Mouse (Mus musculus): Measurements from ENCODE around the gene Poc1a. TPM values are rescaled to one million over a fixed set of nuclear protein-coding genes. Genes with fewer than 3 reads are reported as not detected.

The Poc1a gene
- polyA plus RNA-seq, 1 experiment from 2014 or later = 32.0 TPM

- ATAC-seq (ENCODE audit: borderline replicate concordance, extremely low read depth, low FRiP score, low TSS enrichment) = no peak
- Histone ChIP-seq H3K4me1 (peaks cover 37% of the 10 kb centered on the region), H3K4me3 (peak overlapping the region; percentile 20; the same call in 1 of the 2 replicates), H3K27me3 (no peaks in the 10 kb centered on the region), H3K9ac (no peak overlapping the region), H3K27ac (peak overlapping the region; percentile 80), H3K4me2 (peak overlapping the region; percentile 99), H3K9me3 (no peaks in the 10 kb centered on the region), H3K36me3 (peaks cover 23% of the 10 kb centered on the region)
- 41% methylated on average over 6 of the region's 6 CpGs for WGBS
These were observed 90.5 kb downstream of the Poc1a start for GRCm38 (mm10) chr9:106371384-106371671.

GRCm38 (mm10) chr9:106371776-106372175, 90.9 kb downstream of the Poc1a start:
- H3K27ac ChIP-seq = peak overlapping the region; percentile 80
- H3K9me3 ChIP-seq = no peaks in the 10 kb centered on the region
- H3K27me3 ChIP-seq = no peaks in the 10 kb centered on the region
- H3K4me3 ChIP-seq = peak overlapping the region; percentile 20; the same call in 1 of the 2 replicates
- peaks cover 23% of the 10 kb centered on the region for H3K36me3 ChIP-seq
- ATAC-seq (ENCODE audit: borderline replicate concordance, extremely low read depth, low FRiP score, low TSS enrichment) = no peak
- no peak overlapping the region for H3K9ac ChIP-seq
- H3K4me1 ChIP-seq = peaks cover 33% of the 10 kb centered on the region
- 15% methylated on average over 6 of the region's 6 CpGs for WGBS
- H3K4me2 ChIP-seq = peak overlapping the region; percentile 99

GRCm38 (mm10) chr9:106372431-106373412, 91.9 kb downstream of the Poc1a start:
- Histone ChIP-seq H3K4me2 (peak overlapping the region; percentile 99), H3K9me3 (no peaks in the 10 kb centered on the region), H3K27ac (peak overlapping the region; percentile 80; the same call in 1 of the 2 replicates), H3K9ac (no peak overlapping the region), H3K4me1 (peaks cover 33% of the 10 kb centered on the region), H3K27me3 (no peaks in the 10 kb centered on the region), H3K36me3 (peaks cover 28% of the 10 kb centered on the region), H3K4me3 (no peak overlapping the region)
- no peak for ATAC-seq (ENCODE audit: borderline replicate concordance, extremely low read depth, low FRiP score, low TSS enrichment)
- WGBS = 84% methylated on average over 11 of the region's 11 CpGs

- ATAC-seq (ENCODE audit: borderline replicate concordance, extremely low read depth, low FRiP score, low TSS enrichment) = no peak
- 83% methylated on average over 7 of the region's 7 CpGs for WGBS
- H3K36me3 ChIP-seq = peaks cover 31% of the 10 kb centered on the region
These were observed 93.1 kb downstream of the Poc1a start for GRCm38 (mm10) chr9:106373973-106374372.

GRCm38 (mm10) chr9:106377247-106377646, 96.4 kb downstream of the Poc1a start:
- 0 out of 2 replicates have a peak overlapping the region, but pooled peaks have one; percentile 1 for H3K9ac ChIP-seq
- no peaks in the 10 kb centered on the region for H3K27me3 ChIP-seq
- WGBS = 85% methylated on average over 8 of the region's 8 CpGs
- no peak overlapping the region for H3K27ac ChIP-seq
- H3K4me3 ChIP-seq = no peak overlapping the region
- H3K4me2 ChIP-seq = no peak overlapping the region
- H3K4me1 ChIP-seq = peaks cover 21% of the 10 kb centered on the region
- ATAC-seq (ENCODE audit: borderline replicate concordance, extremely low read depth, low FRiP score, low TSS enrichment) = no peak
- H3K9me3 ChIP-seq = no peaks in the 10 kb centered on the region
- peaks cover 28% of the 10 kb centered on the region for H3K36me3 ChIP-seq

More at GRCm38 (mm10) chr9:106373973-106374372, 93.1 kb downstream of the Poc1a start:
- no peak overlapping the region for H3K9ac ChIP-seq
- no peak overlapping the region for H3K4me3 ChIP-seq
- no peaks in the 10 kb centered on the region for H3K9me3 ChIP-seq
- H3K27me3 ChIP-seq = no peaks in the 10 kb centered on the region
- H3K4me2 ChIP-seq = no peak overlapping the region
- no peak overlapping the region for H3K27ac ChIP-seq
- H3K4me1 ChIP-seq = peaks cover 36% of the 10 kb centered on the region

GRCm38 (mm10) chr9:106378045-106378444, 97.2 kb downstream of the Poc1a start:
- Histone ChIP-seq H3K9me3 (no peaks in the 10 kb centered on the region), H3K27ac (no peak overlapping the region), H3K9ac (no peak overlapping the region), H3K4me3 (no peak overlapping the region), H3K27me3 (no peaks in the 10 kb centered on the region), H3K4me2 (no peak overlapping the region), H3K36me3 (peaks cover 20% of the 10 kb centered on the region), H3K4me1 (peaks cover 16% of the 10 kb centered on the region)
- ATAC-seq (ENCODE audit: borderline replicate concordance, extremely low read depth, low FRiP score, low TSS enrichment) = no peak
- 63% methylated on average over 3 of the region's 3 CpGs for WGBS

GRCm38 (mm10) chr9:106378753-106379152, 97.9 kb downstream of the Poc1a start:
- Histone ChIP-seq H3K36me3 (peaks cover 13% of the 10 kb centered on the region), H3K4me1 (peaks cover 23% of the 10 kb centered on the region), H3K4me2 (no peak overlapping the region), H3K9me3 (no peaks in the 10 kb centered on the region), H3K27me3 (no peaks in the 10 kb centered on the region), H3K9ac (no peak overlapping the region), H3K27ac (no peak overlapping the region), H3K4me3 (no peak overlapping the region)
- 65% methylated on average over 9 of the region's 9 CpGs for WGBS
- no peak for ATAC-seq (ENCODE audit: borderline replicate concordance, extremely low read depth, low FRiP score, low TSS enrichment)

GRCm38 (mm10) chr9:106386181-106386864, 105.5 kb downstream of the Poc1a start:
- Histone ChIP-seq H3K4me3 (no peak overlapping the region), H3K9ac (no peak overlapping the region), H3K27ac (0 out of 2 replicates have a peak overlapping the region, but pooled peaks have one; percentile 15), H3K4me1 (peaks cover 37% of the 10 kb centered on the region), H3K27me3 (no peaks in the 10 kb centered on the region), H3K36me3 (no peaks in the 10 kb centered on the region), H3K9me3 (no peaks in the 10 kb centered on the region), H3K4me2 (no peak overlapping the region)
- 66% methylated on average over 12 of the region's 12 CpGs for WGBS
- no peak for ATAC-seq (ENCODE audit: borderline replicate concordance, extremely low read depth, low FRiP score, low TSS enrichment)

GRCm38 (mm10) chr9:106392828-106393527, 112.1 kb downstream of the Poc1a start:
- no peak for ATAC-seq (ENCODE audit: borderline replicate concordance, extremely low read depth, low FRiP score, low TSS enrichment)
- Histone ChIP-seq H3K27ac (no peak overlapping the region), H3K36me3 (no peaks in the 10 kb centered on the region), H3K27me3 (no peaks in the 10 kb centered on the region), H3K9me3 (no peaks in the 10 kb centered on the region), H3K4me2 (no peak overlapping the region), H3K9ac (no peak overlapping the region), H3K4me1 (0 out of 2 replicates have a peak, but pooled peaks cover 7% of the 10 kb centered on the region), H3K4me3 (no peak overlapping the region)
- 67% methylated on average over 11 of the region's 11 CpGs for WGBS

- no peak overlapping the region for H3K4me3 ChIP-seq
- H3K4me1 ChIP-seq = 0 out of 2 replicates have a peak, but pooled peaks cover 7% of the 10 kb centered on the region
- H3K36me3 ChIP-seq = no peaks in the 10 kb centered on the region
- no peak for ATAC-seq (ENCODE audit: borderline replicate concordance, extremely low read depth, low FRiP score, low TSS enrichment)
- H3K27ac ChIP-seq = no peak overlapping the region
- no peak overlapping the region for H3K4me2 ChIP-seq
- no peaks in the 10 kb centered on the region for H3K9me3 ChIP-seq
- H3K27me3 ChIP-seq = no peaks in the 10 kb centered on the region
- no peak overlapping the region for H3K9ac ChIP-seq
- 86% methylated on average over 8 of the region's 8 CpGs for WGBS
These were observed 112.7 kb downstream of the Poc1a start for GRCm38 (mm10) chr9:106393548-106393947.

Data from lung, embryonic 15.5 days (tissue).